Mouse (Mus musculus) midbrain, embryonic 16.5 days (tissue): ENCODE results near the gene Sox13. TPM values are rescaled to one million over a fixed set of nuclear protein-coding genes. Genes with fewer than 3 reads are reported as not detected.

Source experiments
- ATAC-seq: fragments of 200-750 bp; cut with Nextera tagmentation; 2 replicates; pipeline ENCODE4 v1.8.0; 2017; ENCODE audit warnings: moderate TSS enrichment
- H3K27ac ChIP-seq: fragments of 300-500 bp; sonication (generic); 2 replicates; pipeline ENCODE4 v1.5.1; 2014; ENCODE audit warnings: mild to moderate bottlenecking, low read length, mixed read lengths
- H3K27me3 ChIP-seq: fragments of 300-500 bp; sonication (generic); 2 replicates; pipeline ENCODE4 v1.6.1; 2014; ENCODE audit warnings: low read depth, low read length, mixed read lengths; ENCODE audit not compliant: control insufficient read depth, insufficient read depth
- H3K36me3 ChIP-seq: fragments of 300-500 bp; sonication (generic); 2 replicates; pipeline ENCODE4 v1.6.1; 2014; ENCODE audit warnings: mild to moderate bottlenecking, low read length, moderate library complexity, mixed read lengths; ENCODE audit not compliant: control insufficient read depth, insufficient read depth
- H3K4me1 ChIP-seq: fragments of 300-500 bp; sonication (generic); 2 replicates; pipeline ENCODE4 v1.6.1; 2014; ENCODE audit warnings: mild to moderate bottlenecking, low read length, mixed read lengths; ENCODE audit not compliant: control insufficient read depth, insufficient read depth
- H3K4me2 ChIP-seq: fragments of 300-500 bp; sonication (generic); 2 replicates; pipeline ENCODE4 v1.6.1; 2014; ENCODE audit warnings: mild to moderate bottlenecking, low read length, mixed read lengths
- H3K4me3 ChIP-seq: fragments of 300-500 bp; sonication (generic); 2 replicates; pipeline ENCODE4 v1.5.1; 2014; ENCODE audit warnings: low read depth, mild to moderate bottlenecking, low read length, moderate library complexity, mixed read lengths
- H3K9ac ChIP-seq: fragments of 300-500 bp; sonication (generic); 2 replicates; pipeline ENCODE4 v1.6.1; 2014; ENCODE audit warnings: low read depth, low read length, mixed read lengths
- H3K9me3 ChIP-seq: fragments of 300-500 bp; sonication (generic); replicated peaks from 2 replicates; pipeline ENCODE4 v1.6.1; 2014; ENCODE audit warnings: mild to moderate bottlenecking, low read length, mixed read lengths; ENCODE audit not compliant: control insufficient read depth, poor library complexity, severe bottlenecking
- WGBS: fragments of 180-500 bp; shearing (Covaris S2); extraction: QIAGEN DNeasy Blood & Tissue Kit; methylation state at CpG from one replicate; pipeline ENCODE4 v1.1.7; 2014; 5-methylcytosine and 5-hydroxymethylcytosine counted together
- polyA plus RNA-seq: library from polyadenylated mRNA; unstranded; fragments of >200 nt; fragmentation: Nextera tagmentation; extraction: Ambion mirVana; gene quantifications from 2 replicates; pipeline ENCODE4 v1.2.1, GENCODE M21; 2015

Gene Sox13
- polyA plus RNA-seq, 1 experiment from 2014 or later = 5.3 TPM

DNA sequence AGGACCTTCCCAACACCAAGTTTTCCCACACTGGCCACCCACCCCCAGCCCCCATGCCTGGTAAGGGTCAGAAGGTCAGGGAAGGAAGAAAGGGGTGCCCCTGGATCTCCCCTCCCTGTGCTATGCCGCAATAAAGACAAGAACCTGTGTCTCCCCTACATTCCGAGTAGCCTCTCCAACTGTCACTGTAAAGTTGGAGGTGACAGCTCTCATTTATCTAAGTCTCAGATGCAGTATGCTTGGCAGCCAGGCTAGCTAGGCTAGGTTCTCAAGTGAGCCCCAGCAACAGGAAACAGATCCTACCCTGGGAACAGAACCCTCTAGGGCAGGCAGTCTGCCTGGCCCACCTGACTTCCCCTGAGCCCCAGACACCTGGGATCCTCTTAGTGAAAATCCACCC is 3.1 kb downstream of the Sox13 start:
- H3K4me2 ChIP-seq = 0 out of 2 replicates have a peak overlapping the region, but pooled peaks have one; percentile 8
- no peak overlapping the region for H3K4me3 ChIP-seq
- H3K27ac ChIP-seq = no peak overlapping the region
- H3K36me3 ChIP-seq = no peaks in the 10 kb centered on the region
- no peak for ATAC-seq
- WGBS = 39% methylated on average over 2 of the region's 2 CpGs
- no peak overlapping the region for H3K9ac ChIP-seq
- H3K9me3 ChIP-seq = no peaks in the 10 kb centered on the region
- H3K4me1 ChIP-seq = peaks cover 14% of the 10 kb centered on the region
- no peaks in the 10 kb centered on the region for H3K27me3 ChIP-seq

DNA sequence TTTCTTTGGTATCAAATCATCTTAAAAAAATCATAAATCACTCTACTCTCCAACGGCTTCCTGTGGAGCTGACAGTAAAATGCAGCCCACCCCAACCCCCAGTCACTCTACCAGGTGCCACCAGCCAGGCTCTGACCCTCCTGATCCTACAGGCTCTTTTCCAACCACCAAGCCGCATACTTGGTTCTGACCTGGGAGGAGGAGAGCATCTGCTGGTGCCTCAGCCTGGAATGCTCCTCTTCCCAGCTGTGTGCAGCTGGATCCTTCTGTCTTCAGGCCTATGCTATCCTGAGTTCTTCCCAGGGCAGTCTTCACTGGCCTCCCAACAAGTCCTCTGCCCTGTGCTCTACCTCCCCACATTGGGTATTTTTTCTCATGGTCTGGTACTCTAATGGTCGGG is 3.7 kb downstream of the Sox13 start:
- H3K36me3 ChIP-seq = no peaks in the 10 kb centered on the region
- H3K4me2 ChIP-seq = 0 out of 2 replicates have a peak overlapping the region, but pooled peaks have one; percentile 8
- no peaks in the 10 kb centered on the region for H3K9me3 ChIP-seq
- peaks cover 14% of the 10 kb centered on the region for H3K4me1 ChIP-seq
- 63% methylated on average over 3 of the region's 3 CpGs for WGBS
- H3K4me3 ChIP-seq = no peak overlapping the region
- no peak overlapping the region for H3K9ac ChIP-seq
- no peak for ATAC-seq
- no peak overlapping the region for H3K27ac ChIP-seq
- H3K27me3 ChIP-seq = no peaks in the 10 kb centered on the region

DNA sequence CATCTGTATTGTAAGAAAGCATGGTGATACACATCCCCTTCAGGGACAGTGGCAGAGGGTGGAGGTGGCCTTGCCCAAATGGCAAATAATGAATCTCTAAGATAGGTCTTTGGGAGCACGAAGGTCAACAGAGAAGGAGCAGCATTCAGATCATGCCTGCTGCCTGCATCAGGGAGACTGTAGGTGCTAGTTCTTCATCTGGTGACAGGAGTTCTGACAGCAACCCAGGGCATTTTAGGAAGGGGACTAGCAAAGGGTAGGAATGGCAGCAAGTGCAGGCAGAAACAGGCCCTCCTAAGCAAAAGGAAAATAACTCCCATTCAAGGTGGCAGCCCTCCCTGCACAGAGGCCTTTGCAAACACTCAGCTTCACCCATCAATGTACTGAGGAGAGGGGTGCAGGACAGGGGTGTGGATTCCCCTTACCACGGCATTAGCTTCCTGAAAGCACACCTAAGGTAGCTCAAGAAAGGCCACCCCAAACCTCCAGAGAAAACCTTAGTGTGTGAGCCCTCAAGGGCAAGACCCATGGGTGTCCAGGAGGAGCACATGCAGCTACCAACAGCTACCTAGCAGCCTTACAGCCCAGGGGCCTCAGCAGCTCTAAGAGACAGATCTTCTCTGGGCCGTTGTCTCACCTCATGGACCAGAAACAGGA is 4.9 kb downstream of the Sox13 start:
- Histone ChIP-seq H3K9me3 (no peaks in the 10 kb centered on the region), H3K4me1 (peaks cover 14% of the 10 kb centered on the region), H3K27me3 (no peaks in the 10 kb centered on the region), H3K27ac (no peak overlapping the region), H3K36me3 (no peaks in the 10 kb centered on the region), H3K9ac (no peak overlapping the region), H3K4me2 (no peak overlapping the region), H3K4me3 (no peak overlapping the region)
- no peak for ATAC-seq
- 80% methylated on average over 3 of the region's 3 CpGs for WGBS

DNA sequence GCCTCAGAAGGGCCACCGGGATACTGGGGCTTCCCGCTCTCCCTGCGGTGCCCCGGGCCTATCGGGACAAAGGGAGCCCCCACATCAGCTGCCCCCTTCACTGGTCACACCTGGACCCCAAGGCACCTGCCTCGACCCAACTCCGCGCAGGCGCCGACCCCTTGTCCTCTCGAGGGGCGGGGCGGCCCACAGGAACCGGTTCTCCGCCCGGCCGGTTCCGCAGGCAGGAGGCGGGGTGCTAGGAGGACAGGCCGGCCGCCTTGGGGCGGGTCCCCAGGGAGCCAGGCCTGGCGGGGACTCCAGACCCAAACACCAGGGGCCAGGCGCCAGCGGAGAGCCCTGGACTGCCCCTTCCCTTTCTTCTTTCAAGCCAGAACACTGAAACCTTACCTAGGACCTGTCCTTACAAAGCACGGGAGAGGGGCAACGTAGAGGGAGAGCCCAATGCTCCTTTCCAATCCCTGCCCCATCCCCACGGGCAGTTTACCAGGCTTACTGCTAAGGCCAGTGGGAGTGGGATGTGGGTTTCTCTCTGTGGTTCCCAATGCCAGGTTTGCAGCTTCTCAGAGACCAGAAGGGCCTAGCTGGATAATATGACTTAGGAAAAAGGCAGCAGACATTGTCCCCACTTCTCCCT is 5.9 kb downstream of the Sox13 start:
- H3K9me3 ChIP-seq = no peaks in the 10 kb centered on the region
- peak overlapping the region; percentile 57 for H3K4me2 ChIP-seq
- peak overlapping the region; percentile 24 for H3K4me3 ChIP-seq
- 13% methylated on average over 28 of the region's 28 CpGs for WGBS
- peaks cover 14% of the 10 kb centered on the region for H3K4me1 ChIP-seq
- H3K27me3 ChIP-seq = no peaks in the 10 kb centered on the region
- peak overlapping the region; percentile 47 for H3K9ac ChIP-seq
- ATAC-seq = peak; percentile 32; the same call in 1 of the 2 replicates
- H3K36me3 ChIP-seq = no peaks in the 10 kb centered on the region
- H3K27ac ChIP-seq = no peak overlapping the region

GRCm38 (mm10) chr1:133417539-133417938 is 6.6 kb downstream of the Sox13 start:
- Histone ChIP-seq H3K27me3 (no peaks in the 10 kb centered on the region), H3K27ac (no peak overlapping the region), H3K9ac (no peak overlapping the region), H3K4me2 (no peak overlapping the region; the same call in 1 of the 2 replicates), H3K36me3 (no peaks in the 10 kb centered on the region), H3K9me3 (no peaks in the 10 kb centered on the region), H3K4me3 (no peak overlapping the region), H3K4me1 (peaks cover 12% of the 10 kb centered on the region)
- ATAC-seq = no peak
- WGBS = 82% methylated on average over 1 of the region's 1 CpGs

GRCm38 (mm10) chr1:133417113-133417512 is 7.1 kb downstream of the Sox13 start:
- WGBS = 66% methylated on average over 3 of the region's 3 CpGs
- H3K4me1 ChIP-seq = peaks cover 8% of the 10 kb centered on the region
- no peaks in the 10 kb centered on the region for H3K27me3 ChIP-seq
- no peak overlapping the region for H3K9ac ChIP-seq
- H3K4me3 ChIP-seq = no peak overlapping the region
- no peak for ATAC-seq
- no peak overlapping the region for H3K4me2 ChIP-seq
- H3K27ac ChIP-seq = no peak overlapping the region
- H3K9me3 ChIP-seq = no peaks in the 10 kb centered on the region
- H3K36me3 ChIP-seq = no peaks in the 10 kb centered on the region

DNA sequence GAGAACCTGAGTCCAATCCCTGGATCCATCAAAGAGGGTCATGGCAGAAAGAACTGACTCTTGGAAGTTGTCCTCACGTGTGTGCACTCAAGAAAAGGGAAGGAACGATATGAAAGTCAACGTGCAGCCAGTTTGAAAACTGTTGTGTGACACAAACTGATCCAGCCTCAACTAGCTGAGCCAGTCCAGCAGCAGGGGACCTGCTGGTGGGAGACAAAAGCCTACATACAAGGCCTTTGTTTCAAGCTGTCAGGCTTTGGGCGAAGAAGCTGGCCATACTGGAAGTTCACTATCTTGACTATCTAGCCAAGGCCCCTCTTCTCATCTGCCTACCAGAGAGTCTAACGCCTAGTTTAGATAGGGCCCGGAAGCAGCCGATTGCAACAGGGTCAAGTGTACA is 7.7 kb downstream of the Sox13 start:
- peaks cover 5% of the 10 kb centered on the region for H3K4me1 ChIP-seq
- H3K4me2 ChIP-seq = no peak overlapping the region
- H3K27me3 ChIP-seq = no peaks in the 10 kb centered on the region
- no peak overlapping the region for H3K27ac ChIP-seq
- no peaks in the 10 kb centered on the region for H3K36me3 ChIP-seq
- H3K9me3 ChIP-seq = no peaks in the 10 kb centered on the region
- no peak for ATAC-seq
- H3K4me3 ChIP-seq = no peak overlapping the region
- H3K9ac ChIP-seq = no peak overlapping the region
- 95% methylated on average over 7 of the region's 7 CpGs for WGBS

- H3K36me3 ChIP-seq = no peaks in the 10 kb centered on the region
These were observed 8.7 kb downstream of the Sox13 start for GRCm38 (mm10) chr1:133415505-133415904.

DNA sequence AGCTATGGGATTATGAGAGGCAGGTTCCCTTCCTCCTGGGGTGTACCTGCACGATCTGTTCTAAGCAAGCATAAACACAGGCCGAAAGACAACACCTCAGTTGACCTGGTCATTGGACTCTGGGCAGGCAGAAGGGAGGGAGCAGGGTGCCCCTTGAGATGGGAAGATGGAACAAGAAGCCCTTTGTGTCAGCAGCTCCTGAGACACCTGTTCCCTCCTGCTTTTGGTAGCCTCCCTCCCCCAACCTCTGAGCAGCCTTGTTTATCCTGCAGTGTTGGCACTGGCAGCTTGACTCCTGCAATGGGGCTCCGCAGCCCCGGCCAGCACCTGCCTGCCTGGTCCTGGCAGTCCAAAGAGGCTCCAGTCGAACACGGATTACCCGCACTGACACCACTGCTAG is 9.1 kb downstream of the Sox13 start:
- Histone ChIP-seq H3K27ac (no peak overlapping the region), H3K9me3 (no peaks in the 10 kb centered on the region), H3K9ac (0 out of 2 replicates have a peak overlapping the region, but pooled peaks have one; percentile 31), H3K36me3 (no peaks in the 10 kb centered on the region), H3K27me3 (no peaks in the 10 kb centered on the region), H3K4me1 (peaks cover 3% of the 10 kb centered on the region), H3K4me2 (no peak overlapping the region), H3K4me3 (no peak overlapping the region)
- ATAC-seq = no peak
- WGBS = 47% methylated on average over 7 of the region's 7 CpGs

More at GRCm38 (mm10) chr1:133415505-133415904, 8.7 kb downstream of the Sox13 start:
- 0 out of 2 replicates have a peak overlapping the region, but pooled peaks have one; percentile 31 for H3K9ac ChIP-seq
- no peaks in the 10 kb centered on the region for H3K27me3 ChIP-seq
- H3K9me3 ChIP-seq = no peaks in the 10 kb centered on the region
- 48% methylated on average over 6 of the region's 6 CpGs for WGBS
- no peak overlapping the region for H3K27ac ChIP-seq
- no peak for ATAC-seq
- no peak overlapping the region for H3K4me3 ChIP-seq
- H3K4me2 ChIP-seq = no peak overlapping the region
- H3K4me1 ChIP-seq = peaks cover 3% of the 10 kb centered on the region
